ENCODE assay signal across 15 mouse cellular contexts in genomic region chr6:84508598-84508997, GRCm38 (mm10).
"Had no signal": no experiment of that assay in that cellular context is flagged by ENCODE, and none has a peak within 500 bp of the region (broad histone marks: within the 10 kb centered on the region; RNA-seq: fewer than 3 reads in every experiment).

No protein-coding gene starts in this region.

- ATAC-seq: liver, embryonic 12.5 days had no signal

- H3K4me1 ChIP-seq: liver, embryonic 12.5 days; liver, embryonic 15.5 days; lung, embryonic 15.5 days had no signal

- H3K27me3 ChIP-seq: liver, embryonic 15.5 days; lung, embryonic 15.5 days had no signal

- H3K36me3 ChIP-seq: liver, embryonic 12.5 days; liver, embryonic 15.5 days; lung, embryonic 15.5 days had no signal

- DNase-seq: kidney, adult 18-20 months; kidney, adult 9 months; kidney, postnatal 14 days; layer of hippocampus, adult 9-11 months; liver; lung, adult 18-20 months; lung, postnatal 10 days; lung, postnatal 36 days; midbrain, embryonic 14.5 days; thymus, postnatal 25 days had no signal

- H3K27ac ChIP-seq: layer of hippocampus, adult 2 months; liver, embryonic 12.5 days; liver, embryonic 15.5 days; lung, embryonic 15.5 days had no signal

- H3K4me3 ChIP-seq: layer of hippocampus, adult 2 months; liver, embryonic 12.5 days; liver, embryonic 15.5 days; lung, embryonic 15.5 days had no signal

- H3K9ac ChIP-seq: liver, embryonic 12.5 days; liver, embryonic 15.5 days; lung, embryonic 15.5 days had no signal

- H3K4me2 ChIP-seq: liver, embryonic 12.5 days; liver, embryonic 15.5 days; lung, embryonic 15.5 days; midbrain, embryonic 11.5 days had no signal

- H3K9me3 ChIP-seq: liver, embryonic 12.5 days; liver, embryonic 15.5 days; lung, embryonic 15.5 days had no signal
